Mouse (Mus musculus) brain, embryonic 14.5 days (tissue): ENCODE results near the gene Abcc2. TPM values are rescaled to one million over a fixed set of nuclear protein-coding genes. Genes with fewer than 3 reads are reported as not detected.
A peak's percentile ranks its signal among the peaks of the same experiment; 100 is the strongest.

Experiments
- DNase-seq: peaks from one replicate; pipeline ENCODE4 v3.0.0-alpha.2; 2011; ENCODE audit warnings: low read depth
- CTCF ChIP-seq: fragments of 200-500 bp; IDR thresholded peaks from 2 replicates; pipeline ENCODE4 v1.5.1; 2012; ENCODE audit warnings: inconsistent platforms, mild to moderate bottlenecking, moderate library complexity, borderline replicate concordance; ENCODE audit not compliant: insufficient read depth, insufficient read length; ENCODE audit errors: extremely low read depth
- POLR2A ChIP-seq: fragments of 200-500 bp; IDR thresholded peaks from 2 replicates; pipeline ENCODE4 v1.6.1; 2012; ENCODE audit warnings: mild to moderate bottlenecking, inconsistent platforms, borderline replicate concordance; ENCODE audit not compliant: poor library complexity, insufficient read depth, insufficient read length, severe bottlenecking; ENCODE audit errors: extremely low read depth
- polyA plus RNA-seq: library from polyadenylated mRNA; depleted of rRNA; stranded (reverse); fragments of >200 nt; gene quantifications from 2 replicates; pipeline ENCODE4 v1.2.3, GENCODE M21; 2012

Gene Abcc2
- polyA plus RNA-seq, 1 experiment: 0.15 TPM

DNA sequence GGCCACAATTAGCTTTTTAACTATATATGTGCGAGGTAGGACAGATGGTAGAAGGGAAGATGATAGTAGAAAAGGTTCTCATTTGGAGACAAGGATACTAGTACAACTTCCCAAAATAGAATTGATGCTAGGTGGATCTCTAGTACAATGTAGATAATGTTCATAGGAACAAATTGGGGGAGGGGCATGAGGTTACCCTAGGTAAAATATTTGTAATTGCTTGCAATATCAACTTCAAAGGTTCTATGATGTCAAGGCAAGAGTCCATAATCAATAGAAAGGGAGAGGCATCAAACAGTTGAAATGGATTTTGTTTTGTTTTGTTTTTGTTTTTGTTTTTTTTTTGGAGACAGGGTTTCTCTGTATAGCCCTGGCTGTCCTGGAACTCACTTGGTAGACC, 12.0 kb downstream of the Abcc2 start:
- DNase-seq: no peak
- no peak for TF ChIP-seq CTCF
- TF ChIP-seq POLR2A: no peak

DNA sequence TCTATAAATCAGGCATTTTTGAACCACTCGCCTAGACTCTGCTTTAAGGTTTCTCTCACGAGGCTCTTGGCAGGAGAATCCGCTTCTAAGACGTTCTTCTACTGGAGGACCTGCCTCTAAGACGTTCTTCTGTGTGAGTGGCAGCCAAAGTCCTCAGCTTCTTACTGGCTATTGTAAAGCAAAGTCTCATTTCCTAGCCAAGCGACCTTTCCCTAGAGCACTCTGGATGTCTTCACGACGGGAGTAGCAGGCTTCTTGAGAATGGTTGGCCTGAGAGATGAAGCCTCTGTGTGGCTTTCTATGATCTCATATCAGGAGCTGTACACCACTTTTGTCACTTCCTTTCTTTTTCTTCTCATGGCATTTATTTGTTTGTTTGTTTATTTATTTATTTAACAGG, 13.5 kb downstream of the Abcc2 start:
- DNase-seq: no peak
- TF ChIP-seq CTCF (no peak), POLR2A (no peak)

DNA sequence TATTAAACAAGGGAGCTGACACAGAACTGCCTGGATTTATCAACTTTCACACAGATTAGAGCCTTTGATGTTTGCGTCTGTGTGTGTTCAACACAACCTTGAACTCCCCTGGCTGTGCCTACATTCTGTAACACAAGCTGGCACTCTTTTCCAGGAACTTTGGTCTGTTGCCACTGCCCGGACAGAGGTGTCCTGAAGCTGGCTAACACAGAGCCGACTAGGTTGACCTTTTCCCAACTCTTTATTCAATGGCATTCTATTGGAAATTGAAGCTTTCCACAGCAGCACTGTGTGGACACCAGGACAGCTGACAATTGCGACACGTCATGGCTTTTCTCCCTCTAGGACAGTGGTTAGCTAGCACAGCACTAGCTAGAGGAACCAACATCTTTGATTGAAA, 15.2 kb downstream of the Abcc2 start:
- TF ChIP-seq CTCF: no peak
- TF ChIP-seq POLR2A: no peak
- no peak for DNase-seq

DNA sequence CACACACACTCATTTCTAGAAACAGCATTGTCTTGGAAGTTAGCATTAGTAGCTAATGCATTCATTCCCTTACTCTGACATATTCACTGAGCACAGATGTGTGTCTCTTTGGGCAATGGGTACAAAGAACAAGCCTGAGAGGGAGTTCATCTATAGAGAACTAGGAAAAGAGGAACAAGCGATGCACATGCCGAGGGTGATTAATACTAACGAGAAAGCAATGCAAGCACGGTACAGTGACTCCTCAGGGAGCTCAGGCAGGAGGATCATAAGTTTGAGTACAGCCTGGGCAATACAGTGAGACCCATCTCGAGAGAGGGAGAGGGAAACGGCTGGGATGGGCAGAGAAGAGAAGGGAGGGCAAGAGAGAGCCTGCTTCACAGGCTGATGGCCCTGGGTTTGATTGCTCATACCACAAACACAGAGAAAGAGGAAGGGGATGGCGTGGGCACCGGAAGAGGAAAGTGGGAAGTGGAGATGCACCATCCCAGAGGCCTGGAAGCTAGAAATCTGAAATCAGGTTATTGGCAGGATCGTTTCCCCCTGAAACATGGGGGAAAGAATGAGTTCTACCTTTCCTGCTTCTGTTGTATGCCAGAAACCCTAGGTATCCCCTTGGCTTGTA, 19.5 kb downstream of the Abcc2 start:
- DNase-seq: no peak
- TF ChIP-seq CTCF (no peak), POLR2A (no peak)

DNA sequence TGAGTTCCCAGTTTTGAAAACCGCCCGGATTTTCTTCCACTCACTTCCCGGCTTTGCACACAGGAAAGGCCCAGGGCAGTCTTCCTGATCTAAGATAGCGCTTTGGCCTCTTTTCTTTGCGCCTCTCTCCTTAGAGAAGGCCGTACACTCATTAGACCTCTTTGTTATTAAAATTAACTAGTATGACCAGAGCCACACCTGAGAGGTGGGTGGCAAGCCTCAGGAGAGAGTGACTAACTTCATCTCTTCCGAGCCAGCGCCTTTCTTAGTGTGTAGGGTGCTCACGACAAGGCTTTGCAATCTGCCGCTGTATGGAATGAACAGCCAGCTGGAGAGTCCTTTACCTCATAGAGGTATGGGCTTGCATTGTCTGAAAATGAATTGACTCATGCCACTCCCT, 21.9 kb downstream of the Abcc2 start:
- TF ChIP-seq POLR2A: no peak
- TF ChIP-seq CTCF: no peak
- no peak for DNase-seq

DNA sequence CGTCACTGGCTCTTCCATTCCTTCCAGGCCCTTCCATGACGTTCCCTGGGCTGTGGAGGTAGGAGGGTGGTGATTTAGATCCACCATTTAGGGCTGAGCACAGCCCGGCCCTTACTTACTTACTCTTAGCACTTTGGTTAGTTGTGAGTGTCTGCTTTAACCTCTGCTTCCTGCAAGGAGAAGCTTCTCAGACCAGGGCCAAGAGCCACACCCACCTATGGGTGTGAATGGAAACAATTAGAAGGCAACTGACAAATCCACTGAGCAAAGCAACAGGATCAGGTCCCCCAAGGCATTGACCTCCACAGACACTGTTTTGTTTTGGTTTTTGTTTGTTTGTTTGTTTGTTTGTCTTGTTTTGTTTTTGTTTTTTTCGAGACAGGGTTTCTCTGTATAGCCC, 27.3 kb downstream of the Abcc2 start:
- no peak for DNase-seq
- no peak for TF ChIP-seq CTCF

DNA sequence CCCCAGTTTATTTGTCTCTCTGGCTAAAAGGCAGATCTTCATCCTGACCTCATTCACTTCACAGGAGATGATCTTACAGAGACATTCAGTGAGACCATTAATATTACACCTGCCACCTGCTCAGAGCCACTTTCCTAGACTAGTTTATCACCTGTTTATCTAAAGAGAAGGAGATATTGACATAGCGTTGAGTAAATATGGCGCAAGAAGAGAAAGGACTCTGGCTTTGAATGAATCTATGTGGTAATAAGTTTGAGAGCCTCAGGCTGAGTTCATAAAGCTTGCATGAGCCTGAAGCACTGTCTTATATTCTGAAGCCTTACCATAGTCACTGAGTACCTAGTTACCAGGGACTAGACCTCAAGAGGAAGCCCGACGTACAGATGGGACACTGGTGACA, 29.4 kb downstream of the Abcc2 start:
- no peak for DNase-seq
- TF ChIP-seq POLR2A (no peak), CTCF (no peak)

DNA sequence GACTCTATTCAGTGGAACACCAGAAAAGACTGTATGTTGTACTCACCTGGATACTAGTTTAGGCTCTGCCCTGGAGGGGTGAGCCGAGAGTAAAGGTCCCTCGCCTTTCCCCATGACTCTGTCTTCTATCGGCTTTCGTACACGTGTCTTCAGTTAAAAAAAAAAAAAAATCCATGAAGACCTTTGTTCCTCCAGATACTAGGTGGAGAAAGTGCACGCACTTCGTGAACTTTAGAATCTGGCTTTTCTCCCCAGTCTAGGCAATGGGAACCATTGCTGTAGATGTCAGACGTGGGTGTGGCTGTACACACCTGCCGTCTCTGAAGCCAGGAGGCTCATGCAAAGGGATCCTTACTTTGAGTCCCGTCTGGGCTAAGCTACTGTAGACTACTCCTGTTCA, 31.3 kb downstream of the Abcc2 start:
- TF ChIP-seq CTCF (no peak), POLR2A (no peak)
- DNase-seq: no peak

DNA sequence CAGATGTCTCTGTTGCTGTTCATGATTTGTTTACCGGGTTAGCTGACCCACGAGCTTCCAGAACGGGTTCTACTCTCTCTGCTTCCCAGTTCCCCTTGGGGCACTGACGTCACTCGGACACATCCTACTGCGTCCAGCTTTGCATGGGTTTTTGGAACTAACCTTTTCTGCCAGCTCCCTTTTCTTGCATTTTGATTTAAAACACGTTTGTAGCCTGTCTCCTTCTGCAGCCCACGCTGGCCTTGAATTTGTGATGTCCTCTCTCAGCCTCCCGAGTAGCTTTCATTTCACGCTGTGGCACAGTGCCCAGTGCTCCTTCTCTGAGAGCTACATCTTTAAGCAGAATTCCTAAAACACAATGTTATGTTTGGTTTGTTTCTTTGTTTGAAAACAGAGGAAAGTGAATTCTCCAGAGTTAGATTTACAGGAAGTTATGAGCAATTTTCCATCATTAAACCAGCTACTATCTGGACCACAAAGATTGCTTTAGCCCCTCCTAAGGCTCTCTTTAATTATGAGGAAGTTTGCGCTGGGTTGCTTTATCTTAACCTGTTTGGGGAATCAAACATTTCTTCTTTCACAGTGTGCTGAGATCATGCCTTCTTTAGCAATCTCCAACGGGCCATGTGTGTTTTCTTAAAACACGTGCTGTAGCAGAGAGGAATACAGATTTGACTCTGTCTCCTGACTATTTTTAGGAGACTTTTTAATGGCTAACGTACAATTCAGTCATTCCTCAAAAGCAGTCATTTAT, 33.8 kb downstream of the Abcc2 start:
- no peak for TF ChIP-seq CTCF
- DNase-seq: peak; percentile 9

DNA sequence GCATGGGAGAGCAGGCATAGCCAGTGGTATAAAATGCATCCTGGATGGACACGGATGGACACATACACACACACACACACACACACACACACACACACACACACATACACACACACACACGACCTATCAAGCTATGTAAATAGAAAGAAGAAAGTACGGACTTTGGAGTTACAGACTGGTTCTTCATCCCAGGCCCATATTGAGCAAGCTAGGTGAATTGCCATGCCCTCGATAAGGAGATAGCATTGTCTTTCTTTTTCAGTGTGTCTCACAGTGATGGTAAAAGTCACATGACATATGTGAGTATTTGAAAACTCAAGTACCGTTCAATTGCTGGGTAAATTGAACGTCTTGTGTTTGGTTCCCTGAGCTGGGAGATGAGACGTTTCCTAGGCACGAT, 44.9 kb downstream of the Abcc2 start:
- no peak for DNase-seq
- TF ChIP-seq POLR2A (no peak), CTCF (no peak)

DNA sequence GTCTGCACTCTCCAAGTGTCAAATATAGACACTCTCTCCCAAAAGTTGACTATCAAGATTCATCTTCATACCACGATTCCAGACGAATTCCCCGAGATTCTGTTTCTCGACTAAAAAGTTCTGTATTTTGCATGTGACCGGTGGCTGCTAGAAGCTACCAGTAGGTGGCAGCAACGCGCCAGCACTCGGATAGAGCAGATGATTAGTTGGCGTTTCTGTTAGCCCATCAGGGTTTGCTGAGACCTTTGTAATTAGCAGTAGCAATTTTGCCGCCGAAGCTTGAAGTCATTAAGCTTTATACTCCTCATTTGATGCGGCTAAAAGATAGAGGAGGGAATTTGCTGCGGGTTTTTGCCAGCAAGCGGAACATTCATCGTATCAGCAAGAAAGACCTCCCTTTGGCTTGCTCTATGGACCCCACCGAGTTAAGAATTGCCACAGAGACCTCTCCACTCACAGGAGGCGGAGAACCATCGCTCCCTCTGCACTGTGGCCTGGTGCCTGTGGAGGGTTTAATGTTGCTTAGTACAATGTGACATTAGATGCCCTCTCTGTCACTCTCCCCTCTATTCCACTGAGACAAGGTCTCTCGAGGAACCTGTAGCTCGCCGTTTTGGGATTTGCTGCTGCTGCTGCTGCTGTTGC, 50.6 kb downstream of the Abcc2 start:
- DNase-seq: peak; percentile 88
- TF ChIP-seq POLR2A: no peak
- peak; percentile 91 for TF ChIP-seq CTCF

DNA sequence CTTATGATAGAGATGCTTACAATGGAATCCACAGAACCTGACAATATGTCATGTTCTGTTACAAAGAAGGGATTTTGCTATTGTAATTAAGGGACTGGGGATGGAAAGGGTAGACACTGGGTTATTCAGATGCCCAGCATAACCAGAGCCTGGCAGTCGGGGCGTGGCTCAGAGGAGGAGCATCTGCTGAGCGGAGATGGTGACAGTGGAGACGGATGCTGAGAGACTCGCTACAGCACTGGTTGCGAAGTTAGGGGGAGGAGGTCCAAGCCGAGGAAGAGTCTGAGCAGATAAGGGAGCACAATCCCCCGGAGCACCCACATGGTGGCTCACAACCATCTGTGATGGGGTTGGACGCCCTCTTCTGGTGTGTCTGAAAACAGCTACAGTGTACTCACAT, 61.2 kb downstream of the Abcc2 start:
- TF ChIP-seq POLR2A: no peak
- TF ChIP-seq CTCF: no peak

More for the DNA sequence above, 61.2 kb downstream of the Abcc2 start:
- no peak for DNase-seq
